Mouse (Mus musculus): ENCODE results near the gene Pim1.
"Not testable (repeated sequence)": the region's sequence is repeated elsewhere in the genome, so short reads cannot be mapped to it uniquely, and the experiment has no call there.

Gene Pim1

DNA sequence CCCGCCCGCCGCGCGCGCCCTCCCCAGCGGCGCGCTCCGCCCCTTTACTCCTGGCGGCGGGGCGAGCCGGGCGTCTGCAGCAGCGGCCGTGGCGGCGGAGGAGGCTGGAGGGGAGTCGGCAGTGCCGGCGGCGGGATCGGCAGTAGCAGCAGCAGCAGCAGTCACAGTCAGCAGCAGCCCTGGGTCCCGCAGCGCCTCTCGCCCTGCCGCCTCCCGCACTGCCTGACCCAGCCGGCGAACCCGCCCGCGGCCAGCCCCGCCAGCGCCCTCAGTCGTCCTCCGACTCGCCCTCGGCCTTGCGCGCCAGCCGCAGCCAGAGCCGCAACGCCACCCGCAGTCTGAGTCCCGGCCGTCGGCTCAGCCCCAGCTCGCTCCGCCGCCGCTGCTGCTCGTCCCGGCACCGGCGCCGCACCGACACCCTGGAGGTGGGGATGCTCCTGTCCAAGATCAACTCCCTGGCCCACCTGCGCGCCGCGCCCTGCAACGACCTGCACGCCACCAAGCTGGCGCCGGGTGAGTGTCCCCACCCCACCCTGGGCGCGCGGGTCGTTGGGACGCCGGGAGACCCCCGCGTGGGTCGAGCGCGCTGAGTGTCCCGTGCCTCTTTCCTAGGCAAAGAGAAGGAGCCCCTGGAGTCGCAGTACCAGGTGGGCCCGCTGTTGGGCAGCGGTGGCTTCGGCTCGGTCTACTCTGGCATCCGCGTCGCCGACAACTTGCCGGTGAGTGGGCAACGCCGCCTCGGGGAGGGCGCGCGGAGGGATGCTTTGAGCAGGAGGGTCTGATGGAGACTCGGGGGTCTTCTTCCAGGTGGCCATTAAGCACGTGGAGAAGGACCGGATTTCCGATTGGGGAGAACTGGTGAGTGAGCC is at the start of gene Pim1:
Pim1 (plus strand) TSS at position 41 of the 869 bp plus-strand sequence.
- in situ Hi-C loops (cut with MboI, MseI), result loop anchor here (5.0 kb wide), 1 partner anchor 94 kb away; no protein-coding TSS in a partner anchor

DNA sequence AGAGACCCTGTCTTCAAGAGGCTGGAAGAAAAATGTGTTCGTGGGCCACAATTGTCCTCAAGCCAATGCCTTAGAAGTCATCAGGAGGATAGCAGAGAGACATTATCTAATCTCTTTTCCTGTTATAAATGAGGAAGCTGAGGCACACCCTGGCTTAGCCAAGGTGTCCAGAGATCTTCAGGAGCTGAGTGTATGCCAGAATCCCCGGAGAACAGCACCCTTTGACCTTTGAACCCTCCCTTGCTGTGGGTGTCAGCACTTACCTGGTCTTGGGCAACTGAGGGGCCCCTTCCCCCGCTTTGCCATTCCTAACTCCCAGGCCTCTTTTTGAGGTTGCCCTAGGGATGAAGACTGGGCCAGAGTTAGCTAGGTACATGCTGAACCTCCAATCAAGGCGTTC is 49.0 kb upstream of the Pim1 start:
- in situ Hi-C loops (cut with MboI, MseI), result no loop called here

DNA sequence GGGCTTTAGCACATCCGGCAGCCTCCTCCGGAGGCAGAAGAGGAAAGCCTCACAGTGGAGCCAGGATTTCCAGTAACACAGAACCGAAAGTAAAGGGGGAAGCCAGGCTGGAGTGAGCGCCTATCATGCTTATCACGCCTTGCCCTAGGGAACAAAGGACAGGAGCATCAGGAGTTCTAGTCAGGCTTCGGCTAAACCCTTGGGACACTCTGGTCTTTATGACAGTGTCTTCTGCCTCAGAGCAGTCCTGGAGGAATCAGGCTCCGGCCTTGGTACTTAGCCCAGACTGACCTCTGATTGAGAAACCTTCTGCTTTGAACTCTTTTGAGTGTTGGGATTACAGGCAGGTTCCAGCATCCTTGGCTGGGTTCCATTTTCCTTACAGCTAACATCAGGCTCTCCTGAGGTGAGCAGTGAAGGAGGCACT is 48.4 kb upstream of the Pim1 start:
- in situ Hi-C loops (cut with MboI, MseI), result no loop called here

- in situ Hi-C loops (cut with MboI, MseI), result no loop called here
Observed at GRCm38 (mm10) chr17:29443724-29444123, 46.8 kb upstream of the Pim1 start.

DNA sequence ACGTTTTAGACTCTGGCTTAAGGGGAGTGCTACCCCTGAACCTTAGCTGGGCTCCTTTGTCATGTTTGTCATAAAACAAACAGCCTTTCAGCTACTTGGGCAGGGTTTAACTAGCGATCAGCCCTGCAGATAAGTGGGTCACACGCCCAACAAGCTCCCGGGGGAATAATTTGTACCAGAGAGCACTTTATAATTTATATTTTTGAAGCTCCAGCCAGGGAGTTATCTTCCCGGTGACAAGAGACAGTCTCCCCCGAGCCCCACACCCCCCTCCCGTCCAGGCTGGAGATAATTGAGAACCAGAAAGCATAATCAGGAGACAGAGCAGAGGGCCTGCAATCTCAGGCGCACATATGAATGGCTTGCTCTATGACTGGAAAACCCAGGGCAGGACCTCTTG is 45.5 kb upstream of the Pim1 start:
- in situ Hi-C loops (cut with MboI, MseI), result no loop called here

DNA sequence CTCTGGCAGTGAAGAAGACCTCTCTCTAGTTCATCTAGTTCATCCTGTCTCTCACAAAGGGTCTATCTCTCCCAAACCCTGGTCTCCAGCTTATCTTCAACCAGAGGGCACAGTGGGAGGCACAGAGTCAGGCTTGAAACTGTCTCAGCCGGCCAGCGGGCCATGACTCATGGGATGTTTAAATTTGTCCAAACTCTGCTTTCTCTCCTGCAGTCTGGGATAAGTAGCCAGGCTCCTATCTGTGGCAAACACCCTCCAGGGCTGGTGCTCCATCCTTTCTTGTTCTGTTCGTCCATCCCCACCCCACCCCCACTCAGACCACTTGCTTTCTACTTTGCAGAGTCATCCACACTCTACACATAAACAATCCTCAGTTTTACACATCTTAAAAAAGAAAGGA is 43.2 kb upstream of the Pim1 start:
- in situ Hi-C loops (cut with MboI, MseI), result no loop called here

DNA sequence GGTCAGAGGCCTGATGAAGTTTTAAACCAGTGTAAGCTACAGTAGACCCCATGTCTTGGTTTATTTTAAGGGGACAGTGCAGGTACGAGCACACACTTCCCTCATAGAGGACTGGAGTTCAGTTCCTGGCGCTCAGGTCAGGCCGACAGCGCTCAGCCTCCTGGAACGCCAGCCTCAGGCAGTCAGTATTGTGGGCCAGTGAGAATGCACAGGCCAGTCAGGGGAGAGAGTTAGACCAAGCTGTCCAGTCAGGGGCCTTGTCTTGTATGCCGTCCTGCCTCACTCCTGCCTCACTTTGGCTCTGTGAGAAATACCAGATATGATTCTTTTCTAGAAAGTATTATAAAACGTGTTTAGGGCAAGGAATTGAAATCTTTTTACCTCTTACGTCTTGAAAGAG is 42.5 kb upstream of the Pim1 start:
- in situ Hi-C loops (cut with MboI, MseI), result no loop called here

DNA sequence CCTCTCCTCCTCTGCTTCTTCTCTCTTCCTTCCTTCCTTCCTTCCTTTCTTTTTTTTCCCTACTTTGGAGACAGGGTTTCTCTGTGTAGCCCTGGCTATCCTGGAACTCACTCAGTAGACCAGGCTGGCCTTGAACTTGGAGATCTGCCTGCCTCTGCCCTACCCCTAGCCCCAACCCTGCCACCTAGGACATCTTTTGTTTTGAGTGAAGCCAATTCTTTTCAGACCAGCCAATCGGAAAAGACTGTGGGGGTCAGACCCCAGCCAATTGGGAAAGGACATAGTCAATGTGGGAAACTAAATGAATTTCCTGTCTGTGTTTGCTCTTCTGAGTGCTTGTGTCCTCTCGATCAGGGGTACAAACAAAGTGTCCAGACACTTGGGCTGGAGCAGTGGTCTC is 42.0 kb upstream of the Pim1 start:
- in situ Hi-C loops (cut with MboI, MseI), result no loop called here

- in situ Hi-C loops (cut with MboI, MseI), result no loop called here
Observed at GRCm38 (mm10) chr17:29450899-29451840, 39.4 kb upstream of the Pim1 start.

DNA sequence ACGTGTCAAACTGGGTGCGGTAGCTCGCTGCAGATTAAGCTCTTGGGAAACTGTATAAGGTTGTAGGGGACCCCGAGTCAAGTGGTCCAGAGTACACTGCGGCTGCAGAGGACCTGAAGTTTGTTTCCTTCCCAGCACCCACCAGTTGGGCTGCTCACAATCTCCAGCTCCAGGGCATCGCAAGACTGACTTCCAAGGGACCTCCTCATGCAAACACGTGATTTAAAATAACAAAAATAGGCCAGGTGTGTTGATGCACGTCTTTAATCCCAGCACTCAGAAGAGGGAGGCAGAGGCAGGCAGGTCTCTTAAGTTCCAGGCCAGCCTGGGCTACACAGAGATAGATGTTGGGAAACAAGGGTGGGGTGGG is 38.7 kb upstream of the Pim1 start:
- in situ Hi-C loops (cut with MboI, MseI), result no loop called here

DNA sequence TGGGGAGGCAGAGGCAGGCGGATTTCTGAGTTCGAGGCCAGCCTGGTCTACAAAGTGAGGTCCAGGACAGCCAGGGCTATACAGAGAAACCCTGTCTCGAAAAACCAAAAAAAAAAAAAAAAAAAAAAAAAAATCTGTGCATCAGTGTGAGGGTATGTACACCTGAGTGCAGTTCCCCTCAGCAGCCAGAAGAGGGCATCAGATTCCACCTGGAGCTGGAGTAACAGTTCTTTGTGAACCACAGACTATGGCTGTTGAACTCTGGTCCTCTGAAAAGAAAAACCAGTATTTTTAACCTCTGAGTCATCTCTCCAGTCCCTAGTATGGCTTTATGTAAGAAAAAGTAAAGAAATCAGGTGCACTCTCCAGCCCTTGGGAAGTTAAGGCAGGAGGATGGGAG is 36.4 kb upstream of the Pim1 start:
- in situ Hi-C loops (cut with MboI, MseI), result not testable (repeated sequence)

- in situ Hi-C loops (cut with MboI, MseI), result no loop called here
Observed at GRCm38 (mm10) chr17:29455411-29456120, 35.0 kb upstream of the Pim1 start.

- in situ Hi-C loops (cut with MboI, MseI), result no loop called here
Observed at GRCm38 (mm10) chr17:29456476-29456875, 34.1 kb upstream of the Pim1 start.

- in situ Hi-C loops (cut with MboI, MseI), result no loop called here
Observed at GRCm38 (mm10) chr17:29456926-29457325, 33.6 kb upstream of the Pim1 start.

- in situ Hi-C loops (cut with MboI, MseI), result no loop called here
Observed at GRCm38 (mm10) chr17:29457795-29458560, 32.6 kb upstream of the Pim1 start.

- in situ Hi-C loops (cut with MboI, MseI), result no loop called here
Observed at GRCm38 (mm10) chr17:29459321-29460118, 31.0 kb upstream of the Pim1 start.

- in situ Hi-C loops (cut with MboI, MseI), result no loop called here
Observed at GRCm38 (mm10) chr17:29460119-29460505, 30.4 kb upstream of the Pim1 start.

DNA sequence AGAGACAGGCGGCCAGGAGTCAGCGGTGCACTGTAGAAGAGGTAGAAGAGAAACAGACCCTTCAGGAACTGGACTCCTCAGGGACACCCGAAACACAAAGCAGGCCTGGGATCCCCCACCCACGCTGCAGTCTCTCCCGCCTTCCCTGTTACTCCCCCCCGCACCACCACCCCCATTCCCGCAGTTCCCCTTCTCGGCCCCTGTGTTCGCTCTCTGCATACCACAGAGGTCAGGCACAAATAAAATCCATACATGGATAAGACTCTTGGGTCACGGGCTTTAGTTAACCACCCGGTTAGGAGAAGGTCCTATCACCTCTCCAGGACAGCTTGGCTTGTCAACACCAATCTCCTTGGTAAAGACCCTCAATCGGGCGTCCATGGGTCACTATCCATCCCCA is 26.9 kb upstream of the Pim1 start:
- in situ Hi-C loops (cut with MboI, MseI), result no loop called here

DNA sequence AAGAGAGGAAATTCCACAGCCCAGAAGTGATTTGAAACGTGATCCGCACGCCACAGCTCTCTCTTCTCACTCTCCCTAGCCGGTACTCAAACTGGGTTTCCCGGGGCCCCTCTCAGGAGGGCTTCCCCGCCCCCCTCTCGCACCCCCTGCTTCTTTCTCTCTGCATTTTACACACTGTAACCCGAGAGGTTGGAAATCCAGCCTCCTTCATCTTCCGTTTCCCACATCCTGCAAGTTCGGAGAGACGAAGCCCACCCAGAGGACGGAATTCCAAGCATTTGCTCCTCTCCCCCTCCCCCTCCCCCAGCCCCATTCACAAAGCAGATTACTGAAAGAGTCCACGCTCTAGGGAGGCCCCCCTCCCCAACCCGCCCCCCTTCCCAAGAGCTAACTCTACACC is 26.5 kb upstream of the Pim1 start:
- in situ Hi-C loops (cut with MboI, MseI), result no loop called here

- in situ Hi-C loops (cut with MboI, MseI), result no loop called here
Observed at GRCm38 (mm10) chr17:29464519-29465140, 25.9 kb upstream of the Pim1 start.
